Mouse (Mus musculus) lung, embryonic 14.5 days (tissue): ENCODE results near the gene Hist1h2ba. TPM values are rescaled to one million over a fixed set of nuclear protein-coding genes. Genes with fewer than 3 reads are reported as not detected.

Source experiments
- ATAC-seq: fragments of 200-750 bp; cut with Nextera tagmentation; 2 replicates; pipeline ENCODE4 v1.8.0; 2017; ENCODE audit warnings: mild to moderate bottlenecking, moderate TSS enrichment, moderate library complexity; ENCODE audit not compliant: insufficient read depth
- DNase-seq: peaks from one replicate; pipeline ENCODE4 v3.0.0-alpha.2; 2015
- H3K27ac ChIP-seq: fragments of 300-500 bp; sonication (generic); 2 replicates; pipeline ENCODE4 v1.5.1; 2014; ENCODE audit warnings: low read depth, mild to moderate bottlenecking, moderate library complexity
- H3K27me3 ChIP-seq: fragments of 300-500 bp; sonication (generic); 2 replicates; pipeline ENCODE4 v1.6.1; 2014; ENCODE audit warnings: low read length, control low read depth; ENCODE audit not compliant: insufficient read depth
- H3K36me3 ChIP-seq: fragments of 300-500 bp; sonication (generic); 2 replicates; pipeline ENCODE4 v1.6.1; 2014; ENCODE audit warnings: control low read depth; ENCODE audit not compliant: insufficient read depth
- H3K4me1 ChIP-seq: fragments of 300-500 bp; sonication (generic); 2 replicates; pipeline ENCODE4 v1.6.1; 2014; ENCODE audit warnings: antibody characterized with exemption, control low read depth; ENCODE audit not compliant: insufficient read depth
- H3K4me2 ChIP-seq: fragments of 300-500 bp; sonication (generic); 2 replicates; pipeline ENCODE4 v1.6.1; 2014; ENCODE audit warnings: mild to moderate bottlenecking
- H3K4me3 ChIP-seq: fragments of 300-500 bp; sonication (generic); 2 replicates; pipeline ENCODE4 v1.5.1; 2014; ENCODE audit warnings: low read depth, low read length
- H3K9ac ChIP-seq: fragments of 300-500 bp; sonication (generic); 2 replicates; pipeline ENCODE4 v1.6.1; 2014
- H3K9me3 ChIP-seq: fragments of 300-500 bp; sonication (generic); 2 replicates; pipeline ENCODE4 v1.6.1; 2016; ENCODE audit warnings: low read depth, low read length, control low read depth
- CTCF ChIP-seq: IDR thresholded peaks from 2 replicates; pipeline ENCODE4 v1.5.1; 2016; ENCODE audit warnings: antibody characterized with exemption, low read depth
- WGBS: fragments of 180-500 bp; shearing (Covaris S2); extraction: QIAGEN DNeasy Blood & Tissue Kit; methylation state at CpG from one replicate; pipeline ENCODE4 v1.1.7; 2014; 5-methylcytosine and 5-hydroxymethylcytosine counted together
- polyA plus RNA-seq: library from polyadenylated mRNA; unstranded; fragments of >200 nt; fragmentation: Nextera tagmentation; extraction: Ambion mirVana; gene quantifications from 2 replicates; pipeline ENCODE4 v1.2.1, GENCODE M21; 2014

Hist1h2ba gene
- polyA plus RNA-seq, 1 experiment from 2014 or later, result not detected

- no peaks in the 10 kb centered on the region for H3K27me3 ChIP-seq
- no peak overlapping the region for H3K9ac ChIP-seq
- ATAC-seq, result no peak
- no peak overlapping the region for H3K4me3 ChIP-seq
- H3K4me1 ChIP-seq, result no peaks in the 10 kb centered on the region
- WGBS, result 36% methylated on average over 2 of the region's 2 CpGs
- TF ChIP-seq CTCF, result no peak
- H3K36me3 ChIP-seq, result no peaks in the 10 kb centered on the region
- no peak for DNase-seq
- no peak overlapping the region for H3K27ac ChIP-seq
- H3K9me3 ChIP-seq, result no peaks in the 10 kb centered on the region
- no peak overlapping the region for H3K4me2 ChIP-seq
Observed at GRCm38 (mm10) chr13:23946254-23946653, 12.3 kb upstream of the Hist1h2ba start.

GRCm38 (mm10) chr13:23942861-23943260 lies 8.9 kb upstream of the Hist1h2ba start:
- H3K27me3 ChIP-seq, result no peaks in the 10 kb centered on the region
- WGBS, result 39% methylated on average over 2 of the region's 2 CpGs

GRCm38 (mm10) chr13:23940291-23940690 lies 6.3 kb upstream of the Hist1h2ba start:
- WGBS, result 43% methylated on average over 6 of the region's 6 CpGs
- Histone ChIP-seq H3K4me1 (no peaks in the 10 kb centered on the region), H3K4me2 (no peak overlapping the region), H3K4me3 (no peak overlapping the region), H3K27ac (no peak overlapping the region), H3K9me3 (no peaks in the 10 kb centered on the region), H3K36me3 (no peaks in the 10 kb centered on the region), H3K27me3 (no peaks in the 10 kb centered on the region), H3K9ac (no peak overlapping the region)
- no peak for ATAC-seq
- no peak for TF ChIP-seq CTCF
- DNase-seq, result peak; percentile 37

More at GRCm38 (mm10) chr13:23942861-23943260, 8.9 kb upstream of the Hist1h2ba start:
- Histone ChIP-seq H3K4me1 (no peaks in the 10 kb centered on the region), H3K27ac (no peak overlapping the region), H3K9ac (no peak overlapping the region), H3K4me3 (no peak overlapping the region), H3K9me3 (no peaks in the 10 kb centered on the region), H3K4me2 (no peak overlapping the region), H3K36me3 (no peaks in the 10 kb centered on the region)
- peak; percentile 32 for TF ChIP-seq CTCF
- ATAC-seq, result no peak
- DNase-seq, result peak; percentile 30

- Histone ChIP-seq H3K4me2 (no peak overlapping the region), H3K36me3 (no peaks in the 10 kb centered on the region), H3K9ac (no peak overlapping the region), H3K27me3 (no peaks in the 10 kb centered on the region), H3K4me1 (no peaks in the 10 kb centered on the region), H3K4me3 (no peak overlapping the region), H3K9me3 (no peaks in the 10 kb centered on the region), H3K27ac (no peak overlapping the region)
- no peak for TF ChIP-seq CTCF
- 72% methylated on average over 1 of the region's 1 CpGs for WGBS
- no peak for DNase-seq
- ATAC-seq, result no peak
Observed at GRCm38 (mm10) chr13:23938699-23939098, 4.7 kb upstream of the Hist1h2ba start.

GRCm38 (mm10) chr13:23934211-23934520 lies 210 bp upstream of the Hist1h2ba start, which contains the start of gene Hist1h2aa:
TSS of gene Hist1h2aa (plus strand) at chr13:23934462.
- no peak within 1 kb of the TSS for H3K4me3 ChIP-seq
- H3K27me3 ChIP-seq, result no peaks in the 10 kb centered on the region
- ATAC-seq, result no peak
- DNase-seq, result no peak
- no peak within 1 kb of the TSS for H3K9ac ChIP-seq
- no peak for TF ChIP-seq CTCF
- no peaks in the 10 kb centered on the region for H3K4me1 ChIP-seq
- H3K4me2 ChIP-seq, result no peak within 1 kb of the TSS
- no peak within 1 kb of the TSS for H3K27ac ChIP-seq
- H3K9me3 ChIP-seq, result no peaks in the 10 kb centered on the region
- no peaks in the 10 kb centered on the region for H3K36me3 ChIP-seq
- WGBS, result 90% methylated on average over 10 of the region's 10 CpGs

- WGBS, result 64% methylated on average over 11 of the region's 11 CpGs
- DNase-seq (no peak), ATAC-seq (no peak)
- no peaks in the 10 kb centered on the region for H3K36me3 ChIP-seq
- no peaks in the 10 kb centered on the region for H3K27me3 ChIP-seq
- H3K9me3 ChIP-seq, result no peaks in the 10 kb centered on the region
- no peak overlapping the region for H3K9ac ChIP-seq
- no peak overlapping the region for H3K4me2 ChIP-seq
- peaks cover 3% of the 10 kb centered on the region; the same call in 1 of the 2 replicates for H3K4me1 ChIP-seq
- no peak overlapping the region for H3K27ac ChIP-seq
- H3K4me3 ChIP-seq, result no peak overlapping the region
- no peak for TF ChIP-seq CTCF
Observed at GRCm38 (mm10) chr13:23930904-23931303, 3.1 kb downstream of the Hist1h2ba start.

- ATAC-seq (no peak), DNase-seq (no peak)
- H3K4me3 ChIP-seq, result no peak overlapping the region
- no peak overlapping the region for H3K9ac ChIP-seq
- no peak for TF ChIP-seq CTCF
- H3K27me3 ChIP-seq, result no peaks in the 10 kb centered on the region
- no peak overlapping the region for H3K4me2 ChIP-seq
- H3K27ac ChIP-seq, result no peak overlapping the region
- no peaks in the 10 kb centered on the region for H3K9me3 ChIP-seq
- H3K36me3 ChIP-seq, result no peaks in the 10 kb centered on the region
- peaks cover 3% of the 10 kb centered on the region; the same call in 1 of the 2 replicates for H3K4me1 ChIP-seq
- 80% methylated on average over 9 of the region's 9 CpGs for WGBS
Observed at GRCm38 (mm10) chr13:23930461-23930860, 3.5 kb downstream of the Hist1h2ba start.

- peaks cover 3% of the 10 kb centered on the region; the same call in 1 of the 2 replicates for H3K4me1 ChIP-seq
- peak; percentile 93 for ATAC-seq
- 30% methylated on average over 3 of the region's 3 CpGs for WGBS
- no peaks in the 10 kb centered on the region for H3K27me3 ChIP-seq
- H3K9me3 ChIP-seq, result no peaks in the 10 kb centered on the region
- no peaks in the 10 kb centered on the region for H3K36me3 ChIP-seq
- peak overlapping the region; percentile 40 for H3K4me2 ChIP-seq
- H3K27ac ChIP-seq, result no peak overlapping the region
- DNase-seq, result peak; percentile 71
- no peak overlapping the region for H3K9ac ChIP-seq
- no peak for TF ChIP-seq CTCF
- no peak overlapping the region for H3K4me3 ChIP-seq
Observed at GRCm38 (mm10) chr13:23928637-23929036, 5.3 kb downstream of the Hist1h2ba start.
